Mouse (Mus musculus): Measurements from ENCODE around the gene Vps26c. TPM values are rescaled to one million over a fixed set of nuclear protein-coding genes. Genes with fewer than 3 reads are reported as not detected.

Vps26c gene
- polyA plus RNA-seq, 1 experiment from 2014 or later, result 56.6 TPM

DNA sequence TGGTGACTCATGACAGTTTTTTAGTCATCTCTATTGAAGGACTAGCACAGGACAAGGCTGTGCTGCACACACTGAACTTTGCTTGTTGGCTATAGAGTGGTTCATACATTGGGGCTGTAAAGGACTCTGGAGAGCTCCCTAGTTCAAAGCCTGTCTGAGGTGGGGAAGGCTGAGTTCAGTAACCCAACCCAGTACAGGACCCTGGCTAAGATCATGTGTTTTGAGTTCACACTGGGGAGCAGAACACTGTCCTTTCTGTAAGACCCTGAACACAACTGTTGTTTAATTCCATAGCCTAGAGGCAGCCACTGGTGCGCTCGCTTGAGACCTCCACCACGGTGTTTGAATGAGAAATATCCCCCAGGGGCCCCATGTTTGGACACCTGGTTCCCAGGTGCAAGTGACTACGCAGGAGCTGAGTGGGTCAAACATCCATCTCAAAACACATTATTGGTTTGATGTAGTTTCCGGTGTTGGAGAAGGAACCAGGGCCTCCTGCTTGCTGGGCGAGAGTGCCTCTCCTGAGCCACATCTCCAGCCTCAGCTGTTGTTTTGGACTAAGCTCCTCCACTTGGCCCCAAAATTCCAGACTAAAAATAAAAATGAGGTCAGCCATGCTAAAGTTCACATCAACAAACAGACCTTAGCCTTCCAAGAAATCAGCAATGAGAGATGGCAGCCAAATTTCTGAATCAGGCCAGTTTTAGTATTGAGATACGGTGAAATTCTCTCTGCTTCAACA, 10.0 kb upstream of the Vps26c start:
- WGBS, result 51% methylated on average over 7 of the region's 7 CpGs
- H3K4me2 ChIP-seq (ENCODE audit: low read depth, low read length), result no peak overlapping the region
- H3K27me3 ChIP-seq (replicated peaks; ENCODE audit: control insufficient read depth, insufficient read depth, low read length), result no peaks in the 10 kb centered on the region

GRCm38 (mm10) chr16:94535716-94536115, 9.1 kb upstream of the Vps26c start:
- DNase-seq (ENCODE audit: low spot score), result no peak
- Histone ChIP-seq H3K9me3 (ENCODE audit: control insufficient read depth, low read length) (no peaks in the 10 kb centered on the region), H3K4me1 (ENCODE audit: control insufficient read depth, insufficient read depth, low read length) (peaks cover 2% of the 10 kb centered on the region; the same call in 1 of the 2 replicates), H3K9ac (ENCODE audit: low read depth, low read length) (no peak overlapping the region), H3K4me3 (ENCODE audit: low read depth, low read length) (no peak overlapping the region), H3K27me3 (replicated peaks; ENCODE audit: control insufficient read depth, insufficient read depth, low read length) (no peaks in the 10 kb centered on the region), H3K4me2 (ENCODE audit: low read depth, low read length) (no peak overlapping the region), H3K36me3 (ENCODE audit: control insufficient read depth, insufficient read depth, low read length) (no peaks in the 10 kb centered on the region), H3K27ac (replicated peaks; ENCODE audit: low read depth, low read length) (no peak overlapping the region)
- ATAC-seq (ENCODE audit: low read depth), result no peak
- 84% methylated on average over 5 of the region's 5 CpGs for WGBS

More for the DNA sequence above, 10.0 kb upstream of the Vps26c start:
- H3K36me3 ChIP-seq (ENCODE audit: control insufficient read depth, insufficient read depth, low read length), result no peaks in the 10 kb centered on the region
- ATAC-seq (ENCODE audit: low read depth) (peak; percentile 55; the same call in 1 of the 2 replicates), DNase-seq (ENCODE audit: low spot score) (peak; percentile 41)
- H3K4me1 ChIP-seq (ENCODE audit: control insufficient read depth, insufficient read depth, low read length), result peaks cover 2% of the 10 kb centered on the region; the same call in 1 of the 2 replicates
- H3K4me3 ChIP-seq (ENCODE audit: low read depth, low read length), result no peak overlapping the region
- peak overlapping the region; percentile 19; the same call in 1 of the 2 replicates for H3K27ac ChIP-seq (replicated peaks; ENCODE audit: low read depth, low read length)
- no peak overlapping the region for H3K9ac ChIP-seq (ENCODE audit: low read depth, low read length)
- no peaks in the 10 kb centered on the region for H3K9me3 ChIP-seq (ENCODE audit: control insufficient read depth, low read length)

DNA sequence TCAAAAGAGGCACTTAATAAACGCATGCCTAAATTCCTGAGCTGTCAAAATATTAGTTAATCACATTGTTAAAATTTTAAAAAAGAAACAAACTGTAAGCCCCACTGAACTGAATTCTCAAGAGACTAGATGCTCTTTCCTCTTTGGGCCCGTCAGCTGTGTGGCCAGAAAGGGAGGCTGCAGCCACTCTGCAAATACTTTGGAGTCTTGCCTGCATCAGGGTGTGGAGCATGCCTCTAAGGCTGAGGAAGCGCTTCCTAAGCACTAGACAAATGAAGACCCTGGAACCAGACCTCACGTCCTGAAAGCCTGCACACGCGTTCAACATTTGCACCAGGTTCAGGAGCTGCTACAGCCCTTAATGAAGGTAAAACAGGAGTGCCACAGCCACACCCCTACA, 7.0 kb upstream of the Vps26c start:
- H3K4me3 ChIP-seq (ENCODE audit: low read depth, low read length), result no peak overlapping the region
- WGBS, result 73% methylated on average over 6 of the region's 6 CpGs
- H3K27ac ChIP-seq (replicated peaks; ENCODE audit: low read depth, low read length), result no peak overlapping the region
- H3K27me3 ChIP-seq (replicated peaks; ENCODE audit: control insufficient read depth, insufficient read depth, low read length), result no peaks in the 10 kb centered on the region
- no peak overlapping the region for H3K4me2 ChIP-seq (ENCODE audit: low read depth, low read length)
- no peaks in the 10 kb centered on the region for H3K9me3 ChIP-seq (ENCODE audit: control insufficient read depth, low read length)
- ATAC-seq (ENCODE audit: low read depth) (no peak), DNase-seq (ENCODE audit: low spot score) (no peak)
- H3K9ac ChIP-seq (ENCODE audit: low read depth, low read length), result no peak overlapping the region
- peaks cover 2% of the 10 kb centered on the region; the same call in 1 of the 2 replicates for H3K4me1 ChIP-seq (ENCODE audit: control insufficient read depth, insufficient read depth, low read length)
- no peaks in the 10 kb centered on the region for H3K36me3 ChIP-seq (ENCODE audit: control insufficient read depth, insufficient read depth, low read length)

- Histone ChIP-seq H3K4me3 (ENCODE audit: low read depth, low read length) (no peak overlapping the region), H3K9me3 (ENCODE audit: control insufficient read depth, low read length) (no peaks in the 10 kb centered on the region), H3K4me2 (ENCODE audit: low read depth, low read length) (no peak overlapping the region), H3K4me1 (ENCODE audit: control insufficient read depth, insufficient read depth, low read length) (peaks cover 5% of the 10 kb centered on the region), H3K36me3 (ENCODE audit: control insufficient read depth, insufficient read depth, low read length) (no peaks in the 10 kb centered on the region), H3K9ac (ENCODE audit: low read depth, low read length) (no peak overlapping the region), H3K27ac (replicated peaks; ENCODE audit: low read depth, low read length) (no peak overlapping the region), H3K27me3 (replicated peaks; ENCODE audit: control insufficient read depth, insufficient read depth, low read length) (no peaks in the 10 kb centered on the region)
- DNase-seq (ENCODE audit: low spot score), result no peak
- no peak for ATAC-seq (ENCODE audit: low read depth)
- WGBS, result 89% methylated on average over 4 of the region's 4 CpGs
Observed at GRCm38 (mm10) chr16:94531268-94531667, 4.6 kb upstream of the Vps26c start.

DNA sequence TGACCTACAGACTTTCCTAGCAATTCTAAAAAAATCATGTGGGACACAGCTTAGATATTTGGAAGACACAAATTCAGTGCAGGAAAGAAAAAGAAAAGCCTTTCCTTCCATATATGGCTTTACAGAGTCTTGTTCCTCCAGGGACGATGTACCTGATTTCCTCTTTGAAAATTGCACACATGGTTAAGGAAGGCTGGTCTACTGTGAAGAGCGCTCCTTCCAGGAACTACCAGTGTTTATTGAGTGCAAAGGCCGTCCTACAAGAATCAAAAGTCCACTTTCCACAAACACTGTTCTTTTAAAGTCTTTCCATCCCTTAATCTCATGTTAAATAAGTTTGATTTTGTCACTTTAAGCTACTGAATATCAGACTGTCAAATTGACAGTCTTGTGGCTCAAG, 916 bp upstream of the Vps26c start:
- H3K9ac ChIP-seq (ENCODE audit: low read depth, low read length), result peak overlapping the region; percentile 77
- peak overlapping the region; percentile 80 for H3K4me2 ChIP-seq (ENCODE audit: low read depth, low read length)
- WGBS, result 48% methylated on average over 3 of the region's 3 CpGs
- DNase-seq (ENCODE audit: low spot score) (no peak), ATAC-seq (ENCODE audit: low read depth) (no peak)
- H3K36me3 ChIP-seq (ENCODE audit: control insufficient read depth, insufficient read depth, low read length), result no peaks in the 10 kb centered on the region
- H3K27ac ChIP-seq (replicated peaks; ENCODE audit: low read depth, low read length), result peak overlapping the region; percentile 96
- H3K4me1 ChIP-seq (ENCODE audit: control insufficient read depth, insufficient read depth, low read length), result peaks cover 16% of the 10 kb centered on the region
- no peaks in the 10 kb centered on the region for H3K27me3 ChIP-seq (replicated peaks; ENCODE audit: control insufficient read depth, insufficient read depth, low read length)
- peak overlapping the region; percentile 70 for H3K4me3 ChIP-seq (ENCODE audit: low read depth, low read length)
- H3K9me3 ChIP-seq (ENCODE audit: control insufficient read depth, low read length), result no peaks in the 10 kb centered on the region

DNA sequence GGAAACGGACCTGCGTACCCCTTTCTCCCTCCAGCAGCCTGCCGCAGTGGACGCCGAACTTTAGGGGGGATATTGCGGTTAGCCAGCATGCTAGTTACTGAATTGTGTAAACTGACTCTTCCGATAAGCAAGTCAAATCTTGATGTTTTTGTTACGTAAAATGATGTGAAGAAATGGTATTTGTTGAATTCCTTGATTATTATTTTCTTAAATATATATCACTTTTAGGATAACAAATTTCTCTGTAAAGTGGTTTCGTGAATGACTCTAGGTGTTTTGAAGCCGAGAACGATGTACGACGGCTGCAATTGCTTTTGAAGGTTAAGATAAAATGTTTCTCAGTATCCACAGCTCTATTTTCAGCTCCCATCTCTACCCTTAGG, 513 bp upstream of the Vps26c start:
- Histone ChIP-seq H3K9ac (ENCODE audit: low read depth, low read length) (peak overlapping the region; percentile 77), H3K4me2 (ENCODE audit: low read depth, low read length) (peak overlapping the region; percentile 80), H3K4me3 (ENCODE audit: low read depth, low read length) (peak overlapping the region; percentile 70), H3K36me3 (ENCODE audit: control insufficient read depth, insufficient read depth, low read length) (no peaks in the 10 kb centered on the region), H3K27me3 (replicated peaks; ENCODE audit: control insufficient read depth, insufficient read depth, low read length) (no peaks in the 10 kb centered on the region), H3K27ac (replicated peaks; ENCODE audit: low read depth, low read length) (peak overlapping the region; percentile 96), H3K9me3 (ENCODE audit: control insufficient read depth, low read length) (no peaks in the 10 kb centered on the region), H3K4me1 (ENCODE audit: control insufficient read depth, insufficient read depth, low read length) (peaks cover 16% of the 10 kb centered on the region)
- no peak for DNase-seq (ENCODE audit: low spot score)
- no peak for ATAC-seq (ENCODE audit: low read depth)
- 5% methylated on average over 13 of the region's 13 CpGs for WGBS

DNA sequence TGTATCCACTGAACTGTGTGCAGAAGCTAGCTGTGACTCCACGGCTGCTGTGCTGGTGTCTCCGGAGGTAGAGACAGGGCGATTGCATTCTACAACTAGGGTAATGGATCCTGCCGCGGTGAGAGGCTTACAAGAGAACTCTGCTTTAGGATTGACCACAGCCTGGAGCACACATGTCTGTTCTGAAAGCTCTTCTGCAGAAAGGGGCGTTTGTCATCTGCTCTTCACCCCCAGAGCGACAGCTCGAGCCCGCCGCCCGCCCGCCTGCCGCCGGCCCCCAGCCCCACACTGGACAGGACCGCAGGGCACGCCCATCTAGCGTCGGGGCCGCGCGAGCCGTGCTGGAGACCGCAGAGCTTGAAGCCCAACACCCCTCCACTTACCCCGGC, 681 bp downstream of the Vps26c start:
- no peaks in the 10 kb centered on the region for H3K27me3 ChIP-seq (replicated peaks; ENCODE audit: control insufficient read depth, insufficient read depth, low read length)
- H3K4me3 ChIP-seq (ENCODE audit: low read depth, low read length), result peak overlapping the region; percentile 70
- peak overlapping the region; percentile 96 for H3K27ac ChIP-seq (replicated peaks; ENCODE audit: low read depth, low read length)
- H3K4me1 ChIP-seq (ENCODE audit: control insufficient read depth, insufficient read depth, low read length), result peaks cover 16% of the 10 kb centered on the region
- H3K4me2 ChIP-seq (ENCODE audit: low read depth, low read length), result peak overlapping the region; percentile 80
- H3K9me3 ChIP-seq (ENCODE audit: control insufficient read depth, low read length), result no peaks in the 10 kb centered on the region
- H3K9ac ChIP-seq (ENCODE audit: low read depth, low read length), result peak overlapping the region; percentile 77
- 0% methylated on average over 15 of the region's 24 CpGs for WGBS
- H3K36me3 ChIP-seq (ENCODE audit: control insufficient read depth, insufficient read depth, low read length), result no peaks in the 10 kb centered on the region
- ATAC-seq (ENCODE audit: low read depth), result peak; percentile 58
- DNase-seq (ENCODE audit: low spot score), result peak; percentile 57

GRCm38 (mm10) chr16:94524691-94525090, 1.9 kb downstream of the Vps26c start:
- no peak overlapping the region for H3K27ac ChIP-seq (replicated peaks; ENCODE audit: low read depth, low read length)
- H3K9ac ChIP-seq (ENCODE audit: low read depth, low read length), result no peak overlapping the region
- DNase-seq (ENCODE audit: low spot score) (no peak), ATAC-seq (ENCODE audit: low read depth) (no peak)
- H3K27me3 ChIP-seq (replicated peaks; ENCODE audit: control insufficient read depth, insufficient read depth, low read length), result no peaks in the 10 kb centered on the region
- peaks cover 16% of the 10 kb centered on the region for H3K4me1 ChIP-seq (ENCODE audit: control insufficient read depth, insufficient read depth, low read length)
- no peaks in the 10 kb centered on the region for H3K36me3 ChIP-seq (ENCODE audit: control insufficient read depth, insufficient read depth, low read length)
- 73% methylated on average over 9 of the region's 9 CpGs for WGBS
- peak overlapping the region; percentile 80; the same call in 1 of the 2 replicates for H3K4me2 ChIP-seq (ENCODE audit: low read depth, low read length)
- no peak overlapping the region for H3K4me3 ChIP-seq (ENCODE audit: low read depth, low read length)
- H3K9me3 ChIP-seq (ENCODE audit: control insufficient read depth, low read length), result no peaks in the 10 kb centered on the region

All from embryonic facial prominence, embryonic 14.5 days (tissue).